Mouse (Mus musculus) hindbrain, embryonic 15.5 days (tissue): ENCODE data around the gene Mettl25. TPM values are rescaled to one million over a fixed set of nuclear protein-coding genes. Genes with fewer than 3 reads are reported as not detected.
A peak's percentile ranks its signal among the peaks of the same experiment; 100 is the strongest.

Source experiments
- ATAC-seq: fragments of 200-750 bp; cut with Nextera tagmentation; 2 replicates; pipeline ENCODE4 v1.8.0; 2017; ENCODE audit warnings: low read depth, moderate number of reproducible peaks, moderate TSS enrichment; ENCODE audit not compliant: low FRiP score
- H3K27ac ChIP-seq: fragments of 300-500 bp; sonication (generic); replicated peaks from 2 replicates; pipeline ENCODE4 v1.5.1; 2015; ENCODE audit warnings: mild to moderate bottlenecking, inconsistent platforms
- H3K27me3 ChIP-seq: fragments of 300-500 bp; sonication (generic); 2 replicates; pipeline ENCODE4 v1.6.1; 2015; ENCODE audit warnings: control low read depth, inconsistent platforms
- H3K36me3 ChIP-seq: fragments of 300-500 bp; sonication (generic); 2 replicates; pipeline ENCODE4 v1.6.1; 2015; ENCODE audit warnings: control low read depth, inconsistent platforms
- H3K4me1 ChIP-seq: fragments of 300-500 bp; sonication (generic); replicated peaks from 2 replicates; pipeline ENCODE4 v1.6.1; 2015; ENCODE audit warnings: control low read depth, inconsistent platforms
- H3K4me2 ChIP-seq: fragments of 300-500 bp; sonication (generic); 2 replicates; pipeline ENCODE4 v1.6.1; 2015; ENCODE audit warnings: moderate library complexity, mild to moderate bottlenecking, inconsistent platforms
- H3K4me3 ChIP-seq: fragments of 300-500 bp; sonication (generic); 2 replicates; pipeline ENCODE4 v1.5.1; 2015; ENCODE audit warnings: mild to moderate bottlenecking, inconsistent platforms
- H3K9ac ChIP-seq: fragments of 300-500 bp; sonication (generic); 2 replicates; pipeline ENCODE4 v1.6.1; 2015; ENCODE audit warnings: inconsistent platforms
- H3K9me3 ChIP-seq: fragments of 300-500 bp; sonication (generic); 2 replicates; pipeline ENCODE4 v1.6.1; 2016; ENCODE audit warnings: control low read depth, inconsistent platforms
- WGBS: fragments of 180-500 bp; shearing (Covaris S2); methylation state at CpG from one replicate; pipeline ENCODE4 v1.1.7; 2015; 5-methylcytosine and 5-hydroxymethylcytosine counted together
- polyA plus RNA-seq: library from polyadenylated mRNA; unstranded; fragments of >200 nt; fragmentation: Nextera tagmentation; extraction: Ambion mirVana; gene quantifications from 2 replicates; pipeline ENCODE4 v1.2.1, GENCODE M21; 2015

Gene Mettl25
- polyA plus RNA-seq, result 13.5 and 14.4 TPM in 2 replicates

GRCm38 (mm10) chr10:105840928-105841888, at the start of gene Mettl25, which contains the start of gene Ccdc59:
Mettl25 (minus strand) TSS chr10:105841380.
Ccdc59 (plus strand) TSS chr10:105841067.
- Histone ChIP-seq H3K9me3 (no peaks in the 10 kb centered on the region), H3K4me2 (peak within 1 kb of the TSS; percentile 87), H3K9ac (peak within 1 kb of the TSS; percentile 77), H3K4me3 (peak within 1 kb of the TSS; percentile 97), H3K4me1 (peaks cover 20% of the 10 kb centered on the region), H3K27ac (peak within 1 kb of the TSS; percentile 99), H3K27me3 (no peaks in the 10 kb centered on the region), H3K36me3 (peaks cover 33% of the 10 kb centered on the region)
- peak; percentile 99 for ATAC-seq
- WGBS, result under 1% methylated on average over 90 of the region's 90 CpGs

GRCm38 (mm10) chr10:105867312-105867711, 26.1 kb upstream of the Mettl25 start:
- no peak overlapping the region for H3K9ac ChIP-seq
- no peak overlapping the region for H3K27ac ChIP-seq
- no peak for ATAC-seq
- H3K4me1 ChIP-seq, result 0 out of 2 replicates have a peak, but pooled peaks cover 3% of the 10 kb centered on the region
- no peaks in the 10 kb centered on the region for H3K36me3 ChIP-seq
- no peaks in the 10 kb centered on the region for H3K27me3 ChIP-seq
- H3K4me2 ChIP-seq, result no peak overlapping the region
- WGBS, result 49% methylated on average over 4 of the region's 4 CpGs
- no peak overlapping the region for H3K4me3 ChIP-seq
- H3K9me3 ChIP-seq, result no peaks in the 10 kb centered on the region

GRCm38 (mm10) chr10:105851136-105851535, 10.0 kb upstream of the Mettl25 start:
- H3K27me3 ChIP-seq, result no peaks in the 10 kb centered on the region
- H3K4me1 ChIP-seq, result no peaks in the 10 kb centered on the region
- no peak overlapping the region for H3K27ac ChIP-seq
- H3K4me3 ChIP-seq, result no peak overlapping the region
- 85% methylated on average over 4 of the region's 4 CpGs for WGBS
- peaks cover 32% of the 10 kb centered on the region for H3K36me3 ChIP-seq
- no peak for ATAC-seq
- H3K9ac ChIP-seq, result no peak overlapping the region
- no peaks in the 10 kb centered on the region for H3K9me3 ChIP-seq
- no peak overlapping the region for H3K4me2 ChIP-seq

GRCm38 (mm10) chr10:105850286-105850685, 9.1 kb upstream of the Mettl25 start:
- no peaks in the 10 kb centered on the region for H3K9me3 ChIP-seq
- H3K4me1 ChIP-seq, result no peaks in the 10 kb centered on the region
- H3K27ac ChIP-seq, result no peak overlapping the region
- no peak overlapping the region for H3K9ac ChIP-seq
- H3K4me3 ChIP-seq, result no peak overlapping the region
- H3K27me3 ChIP-seq, result no peaks in the 10 kb centered on the region
- peak; percentile 61; the same call in 1 of the 2 replicates for ATAC-seq
- 84% methylated on average over 5 of the region's 5 CpGs for WGBS
- H3K36me3 ChIP-seq, result peaks cover 39% of the 10 kb centered on the region
- no peak overlapping the region for H3K4me2 ChIP-seq

GRCm38 (mm10) chr10:105842574-105842973, 1.4 kb upstream of the Mettl25 start:
- H3K36me3 ChIP-seq, result peaks cover 43% of the 10 kb centered on the region
- peaks cover 20% of the 10 kb centered on the region for H3K4me1 ChIP-seq
- H3K4me2 ChIP-seq, result peak overlapping the region; percentile 87
- H3K27me3 ChIP-seq, result no peaks in the 10 kb centered on the region
- H3K4me3 ChIP-seq, result peak overlapping the region; percentile 97
- no peak overlapping the region for H3K27ac ChIP-seq
- 89% methylated on average over 7 of the region's 7 CpGs for WGBS
- ATAC-seq, result no peak
- no peak overlapping the region for H3K9ac ChIP-seq
- H3K9me3 ChIP-seq, result no peaks in the 10 kb centered on the region

GRCm38 (mm10) chr10:105834627-105835228, 6.5 kb downstream of the Mettl25 start:
- ATAC-seq, result peak; percentile 54; the same call in 1 of the 2 replicates
- Histone ChIP-seq H3K9me3 (no peaks in the 10 kb centered on the region), H3K36me3 (no peaks in the 10 kb centered on the region), H3K9ac (no peak overlapping the region), H3K4me2 (no peak overlapping the region), H3K27me3 (no peaks in the 10 kb centered on the region), H3K4me1 (no peaks in the 10 kb centered on the region), H3K27ac (no peak overlapping the region), H3K4me3 (no peak overlapping the region)
- 65% methylated on average over 10 of the region's 10 CpGs for WGBS

- H3K4me1 ChIP-seq, result no peaks in the 10 kb centered on the region
- ATAC-seq, result no peak
- H3K9me3 ChIP-seq, result no peaks in the 10 kb centered on the region
- no peak overlapping the region for H3K27ac ChIP-seq
- no peak overlapping the region for H3K4me2 ChIP-seq
- no peak overlapping the region for H3K9ac ChIP-seq
- H3K4me3 ChIP-seq, result no peak overlapping the region
- WGBS, result 86% methylated on average over 7 of the region's 7 CpGs
- no peaks in the 10 kb centered on the region for H3K36me3 ChIP-seq
- no peaks in the 10 kb centered on the region for H3K27me3 ChIP-seq
Measured at GRCm38 (mm10) chr10:105806259-105807010, 34.7 kb downstream of the Mettl25 start.

GRCm38 (mm10) chr10:105803461-105803860, 37.7 kb downstream of the Mettl25 start:
- H3K36me3 ChIP-seq, result no peaks in the 10 kb centered on the region
- no peak overlapping the region for H3K9ac ChIP-seq
- no peaks in the 10 kb centered on the region for H3K27me3 ChIP-seq
- 89% methylated on average over 2 of the region's 2 CpGs for WGBS
- H3K4me1 ChIP-seq, result no peaks in the 10 kb centered on the region
- no peak overlapping the region for H3K4me3 ChIP-seq
- H3K9me3 ChIP-seq, result no peaks in the 10 kb centered on the region
- no peak overlapping the region for H3K4me2 ChIP-seq
- no peak for ATAC-seq
- H3K27ac ChIP-seq, result no peak overlapping the region

GRCm38 (mm10) chr10:105802132-105802531, 39.0 kb downstream of the Mettl25 start:
- H3K4me2 ChIP-seq, result no peak overlapping the region
- no peak for ATAC-seq
- no peaks in the 10 kb centered on the region for H3K36me3 ChIP-seq
- no peaks in the 10 kb centered on the region for H3K27me3 ChIP-seq
- H3K4me1 ChIP-seq, result no peaks in the 10 kb centered on the region
- H3K9me3 ChIP-seq, result no peaks in the 10 kb centered on the region
- WGBS, result 97% methylated on average over 6 of the region's 6 CpGs
- no peak overlapping the region for H3K27ac ChIP-seq
- H3K9ac ChIP-seq, result no peak overlapping the region
- no peak overlapping the region for H3K4me3 ChIP-seq

GRCm38 (mm10) chr10:105801147-105801546, 40.0 kb downstream of the Mettl25 start:
- Histone ChIP-seq H3K36me3 (no peaks in the 10 kb centered on the region), H3K4me2 (no peak overlapping the region), H3K4me3 (no peak overlapping the region), H3K4me1 (no peaks in the 10 kb centered on the region), H3K9me3 (no peaks in the 10 kb centered on the region), H3K27ac (no peak overlapping the region), H3K9ac (no peak overlapping the region), H3K27me3 (no peaks in the 10 kb centered on the region)
- ATAC-seq, result 0 out of 2 replicates have a peak, but pooled peaks have one; percentile 8
- 88% methylated on average over 6 of the region's 6 CpGs for WGBS

GRCm38 (mm10) chr10:105797250-105797924, 43.8 kb downstream of the Mettl25 start:
- Histone ChIP-seq H3K9me3 (no peaks in the 10 kb centered on the region), H3K4me3 (no peak overlapping the region), H3K27me3 (no peaks in the 10 kb centered on the region), H3K4me2 (no peak overlapping the region), H3K4me1 (no peaks in the 10 kb centered on the region), H3K36me3 (no peaks in the 10 kb centered on the region), H3K9ac (no peak overlapping the region), H3K27ac (no peak overlapping the region)
- no peak for ATAC-seq
- WGBS, result 85% methylated on average over 8 of the region's 8 CpGs
